Mouse (Mus musculus) megakaryocyte, embryonic 14.5 days (primary cell): ENCODE results near the gene Cplane1.

Experiments
- FLI1 ChIP-seq: IDR thresholded peaks from 2 replicates; pipeline ENCODE4 v1.6.1; 2012; ENCODE audit warnings: low read length, inconsistent platforms, mixed read lengths
- GATA1 ChIP-seq: IDR thresholded peaks from 3 replicates; pipeline ENCODE4 v1.6.1; 2012; ENCODE audit warnings: mixed read lengths, low read length, inconsistent platforms, borderline replicate concordance

DNA sequence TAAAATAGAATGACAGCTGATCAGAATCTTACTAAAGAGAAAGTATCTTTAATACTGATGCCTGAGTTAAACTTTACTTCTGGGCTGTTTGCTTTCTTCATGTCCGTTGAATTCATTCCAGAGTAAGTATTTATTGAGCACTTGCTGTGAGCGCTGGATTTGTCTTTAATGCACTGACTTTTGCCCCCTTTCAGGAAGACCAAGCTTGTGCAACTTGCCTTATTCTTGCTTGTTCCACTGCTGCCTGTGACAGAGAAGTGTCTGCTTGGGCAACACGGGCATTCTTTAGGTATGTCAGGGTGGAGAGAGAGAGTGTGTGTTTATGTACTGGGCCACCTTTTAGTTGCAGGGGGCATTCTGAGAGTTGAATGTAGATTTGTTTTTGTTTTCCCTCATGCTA lies 37.6 kb upstream of the Cplane1 start:
- TF ChIP-seq GATA1, result no peak
- TF ChIP-seq FLI1, result no peak
